Mouse (Mus musculus) brain, adult 2 months (tissue): ENCODE measurements around the gene Ubald1.

ENCODE experiments used
- DNase-seq: peaks from one replicate; pipeline ENCODE4 v3.0.0; 2011; ENCODE audit warnings: low read depth, low spot score

Gene Ubald1

DNA sequence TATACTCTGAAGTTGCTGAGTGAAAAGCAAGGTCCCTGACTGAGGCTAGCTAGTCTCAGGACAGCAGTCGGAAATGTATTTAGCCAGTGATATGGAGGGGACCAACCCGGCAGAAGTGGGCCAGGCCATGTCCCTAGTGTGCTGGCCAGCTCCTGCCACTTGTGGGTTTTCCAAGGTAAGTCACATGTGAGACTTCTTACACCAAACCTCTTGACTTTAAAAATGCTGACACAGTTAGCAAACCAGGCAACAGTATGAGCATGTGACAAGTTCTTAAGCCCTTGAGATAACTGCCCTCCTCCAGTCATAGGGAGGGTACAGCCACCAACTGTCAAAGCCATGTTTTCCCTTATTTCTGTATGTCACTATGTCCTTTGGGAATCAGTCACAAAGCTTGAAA lies 8.2 kb downstream of the Ubald1 start:
- DNase-seq = no peak

DNA sequence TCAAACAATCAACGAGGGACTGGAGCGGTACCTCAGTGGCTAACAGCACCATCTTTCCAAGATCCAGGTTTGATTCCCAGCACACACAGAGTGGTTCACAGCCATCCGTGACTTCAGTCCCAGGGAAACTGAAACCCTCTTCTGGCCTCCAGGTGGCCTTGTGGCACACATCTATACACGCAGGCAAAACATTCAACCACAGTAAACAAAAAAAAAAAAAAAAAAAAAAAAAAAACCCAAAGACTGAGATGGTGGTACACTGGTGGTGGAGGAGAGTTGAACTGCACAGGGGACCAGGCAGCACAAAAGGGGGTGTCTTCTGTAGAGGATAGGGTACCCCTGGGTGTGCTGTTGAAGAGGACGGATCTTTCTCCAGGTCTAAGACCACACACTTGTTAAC lies 9.6 kb downstream of the Ubald1 start:
- no peak for DNase-seq

- DNase-seq = no peak
These were observed 13.9 kb downstream of the Ubald1 start for GRCm38 (mm10) chr16:4866101-4866695.

DNA sequence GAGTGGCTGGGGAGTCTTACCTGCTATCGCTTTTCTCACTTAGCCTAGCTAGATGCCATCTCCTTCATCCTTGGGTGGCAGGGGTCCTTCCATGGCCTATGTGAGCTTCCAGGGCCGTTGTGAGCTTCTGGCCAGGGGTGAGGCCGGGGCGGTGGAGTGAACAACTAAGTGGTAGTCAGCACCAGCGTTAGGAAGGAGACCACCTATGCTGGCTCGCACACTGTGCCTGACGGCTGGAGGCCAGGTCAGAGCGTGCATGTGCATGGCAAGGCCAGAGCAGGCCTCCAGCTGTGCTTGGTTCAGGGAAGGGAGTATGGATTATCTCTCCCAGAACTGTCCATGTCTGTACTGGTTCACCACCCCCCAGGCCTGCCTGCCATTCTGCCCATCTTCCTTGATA lies 16.4 kb downstream of the Ubald1 start:
- no peak for DNase-seq

GRCm38 (mm10) chr16:4862863-4863483 lies 17.1 kb downstream of the Ubald1 start:
- DNase-seq = peak; percentile 87

DNA sequence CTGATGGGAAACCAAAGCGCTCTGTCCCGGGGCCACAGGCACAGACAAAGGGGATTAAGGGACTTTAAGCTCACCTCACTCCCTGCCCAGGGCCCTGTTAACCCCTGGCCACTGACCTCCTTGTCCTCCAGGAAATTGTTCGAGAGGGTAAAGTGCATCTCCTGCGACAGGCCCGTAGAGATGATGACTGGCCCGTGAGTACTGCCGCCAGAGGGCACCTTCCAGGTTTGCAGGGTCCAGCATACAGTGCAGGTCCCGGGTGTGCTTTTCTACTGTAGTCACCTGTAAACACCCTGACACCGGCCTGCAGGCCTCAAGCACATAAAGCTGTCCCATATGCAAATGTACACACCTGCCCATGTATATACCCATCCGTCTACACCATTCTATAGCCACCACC lies 18.7 kb downstream of the Ubald1 start:
- DNase-seq = no peak

GRCm38 (mm10) chr16:4855046-4855650 lies 25.0 kb downstream of the Ubald1 start:
- no peak for DNase-seq

DNA sequence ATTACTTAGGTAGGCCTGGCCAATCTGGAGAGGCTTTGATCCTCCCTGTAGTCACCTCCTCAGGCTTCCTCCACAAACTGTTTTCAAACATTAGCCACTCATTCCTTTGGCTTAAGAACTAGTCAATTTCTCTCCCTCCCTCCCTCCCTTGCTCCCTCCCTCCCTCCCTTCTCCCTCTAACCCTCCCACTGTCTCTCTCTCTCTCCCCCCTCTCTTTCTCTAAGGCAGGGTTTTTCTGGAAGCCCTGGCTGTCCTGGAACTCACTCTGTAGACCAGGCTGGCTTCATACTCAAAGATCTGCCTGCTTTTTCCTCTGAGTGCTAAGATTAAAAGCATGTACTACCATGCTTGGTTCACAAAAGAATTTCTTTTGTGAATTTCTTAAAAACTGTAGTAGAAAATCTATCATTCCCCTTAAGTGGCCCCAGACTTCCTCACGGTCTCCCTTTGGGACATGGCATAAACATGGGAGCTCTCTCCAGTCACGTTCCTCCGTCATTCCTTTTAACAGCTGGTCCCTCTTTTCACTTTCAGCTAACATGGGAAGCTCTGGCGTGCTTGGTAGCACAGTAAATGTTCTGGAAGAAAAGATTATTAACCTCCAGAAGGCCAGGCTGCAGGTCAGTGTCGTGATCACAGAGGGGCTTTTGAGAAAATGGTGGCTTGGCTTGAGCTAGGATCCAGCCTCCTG lies 29.0 kb downstream of the Ubald1 start:
- DNase-seq = no peak

DNA sequence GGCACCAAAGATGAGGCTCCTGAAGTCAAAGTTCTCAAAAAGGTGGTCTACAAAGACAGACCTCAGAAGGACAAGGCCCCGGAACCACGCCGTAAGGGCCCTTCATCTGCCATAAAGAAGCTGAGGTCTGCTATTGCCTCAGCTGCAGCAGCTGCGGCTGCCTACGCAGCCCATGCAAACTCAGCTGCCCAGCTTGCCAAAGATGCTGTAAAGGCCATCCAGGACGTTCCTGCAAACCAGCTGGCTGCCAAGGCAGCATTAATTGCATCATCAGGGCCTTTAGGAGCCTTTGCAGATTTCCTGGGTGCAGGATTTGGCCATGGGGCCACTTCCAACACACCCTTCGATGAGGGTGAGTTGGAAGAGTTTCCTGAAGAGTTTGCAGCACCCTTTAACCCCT lies 29.8 kb downstream of the Ubald1 start:
- no peak for DNase-seq

- no peak for DNase-seq
These were observed 32.0 kb downstream of the Ubald1 start for GRCm38 (mm10) chr16:4848090-4848489.

DNA sequence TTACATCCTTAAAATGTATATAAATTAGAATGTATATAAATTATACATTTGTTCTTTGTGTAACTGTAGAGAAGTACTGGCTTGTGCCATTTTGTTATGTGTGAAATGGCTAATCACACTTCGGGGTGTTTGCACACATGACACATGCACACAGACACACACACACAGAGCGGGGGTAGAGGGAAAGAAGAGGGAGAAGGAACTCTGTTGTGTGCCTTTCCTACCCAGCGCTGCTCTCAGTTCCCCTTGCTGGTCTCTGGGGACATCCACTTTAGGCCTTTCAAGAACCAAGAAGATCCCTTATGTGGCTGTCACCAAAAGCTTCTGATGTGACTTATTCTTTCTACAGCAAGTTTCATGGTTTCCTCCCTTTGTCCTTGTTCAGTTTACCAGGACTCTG lies 33.1 kb downstream of the Ubald1 start:
- DNase-seq = no peak

DNA sequence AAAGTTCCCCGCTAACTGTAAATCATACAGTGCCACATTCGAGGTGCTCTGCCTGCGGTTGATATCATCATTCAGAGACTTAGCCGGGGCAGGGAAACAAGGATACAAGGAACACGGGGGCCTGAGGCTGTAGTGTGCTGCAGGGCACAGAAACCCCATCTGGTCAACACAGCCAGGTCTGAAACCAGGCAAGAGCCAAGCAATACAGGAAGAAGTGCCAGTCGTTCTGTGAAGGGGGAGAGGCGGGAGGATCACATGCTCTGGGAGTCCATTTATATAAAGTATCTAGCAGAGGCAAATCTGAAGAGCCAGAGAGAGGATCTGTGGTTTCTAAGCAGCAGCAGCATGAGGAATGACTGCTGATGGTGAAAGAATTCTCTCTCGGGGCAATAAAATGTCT lies 39.9 kb downstream of the Ubald1 start:
- DNase-seq = peak; percentile 10

- DNase-seq = peak; percentile 23
These were observed 40.6 kb downstream of the Ubald1 start for GRCm38 (mm10) chr16:4839552-4839951.

- DNase-seq = peak; percentile 71
These were observed 42.5 kb downstream of the Ubald1 start for GRCm38 (mm10) chr16:4837631-4838030.

DNA sequence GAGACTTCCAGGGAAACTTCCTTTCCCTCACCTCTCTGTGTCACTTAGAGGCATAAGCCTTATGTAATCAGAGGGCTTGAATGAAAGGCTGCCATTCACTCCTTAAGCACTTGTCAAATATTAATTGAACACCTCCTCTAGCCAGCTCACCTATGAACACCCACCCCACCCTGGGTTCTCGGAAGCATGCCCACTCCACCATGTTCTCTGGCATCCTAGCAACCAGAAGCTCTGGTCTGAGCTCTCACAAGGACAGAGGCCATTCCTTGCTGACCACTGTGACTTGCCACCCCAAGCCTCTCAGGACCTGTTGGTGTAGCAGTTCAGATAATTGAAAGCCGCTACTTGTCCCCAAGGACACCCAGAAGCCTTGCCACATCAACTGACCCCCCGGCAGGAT lies 44.9 kb downstream of the Ubald1 start, which contains the start of gene 4930562C15Rik:
Gene 4930562C15Rik, plus strand, starts transcription at position 226 of the 400 bp plus-strand sequence.
- no peak for DNase-seq

DNA sequence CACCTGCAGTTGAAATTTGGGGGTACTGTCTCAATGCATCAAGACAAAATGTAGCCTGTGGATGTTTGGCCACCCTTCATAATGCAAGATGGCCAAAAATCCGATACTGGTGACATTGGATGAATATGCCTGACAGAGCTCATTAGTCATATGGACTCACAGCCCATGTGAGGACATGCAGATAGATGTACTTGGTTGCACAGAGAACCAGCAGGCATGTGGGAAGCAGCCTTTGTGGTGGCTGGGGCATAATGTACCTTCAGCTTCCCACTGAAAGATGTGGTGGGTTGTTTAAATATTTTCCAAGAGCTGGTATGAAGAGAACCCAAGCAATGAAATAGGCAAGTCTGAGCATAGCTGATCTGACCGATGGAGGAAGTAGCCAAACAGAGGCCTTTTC lies 46.3 kb downstream of the Ubald1 start:
- DNase-seq = peak; percentile 39

GRCm38 (mm10) chr16:4831650-4832419 lies 48.3 kb downstream of the Ubald1 start:
- DNase-seq = peak; percentile 59

GRCm38 (mm10) chr16:4829271-4829900 lies 50.7 kb downstream of the Ubald1 start:
- no peak for DNase-seq

DNA sequence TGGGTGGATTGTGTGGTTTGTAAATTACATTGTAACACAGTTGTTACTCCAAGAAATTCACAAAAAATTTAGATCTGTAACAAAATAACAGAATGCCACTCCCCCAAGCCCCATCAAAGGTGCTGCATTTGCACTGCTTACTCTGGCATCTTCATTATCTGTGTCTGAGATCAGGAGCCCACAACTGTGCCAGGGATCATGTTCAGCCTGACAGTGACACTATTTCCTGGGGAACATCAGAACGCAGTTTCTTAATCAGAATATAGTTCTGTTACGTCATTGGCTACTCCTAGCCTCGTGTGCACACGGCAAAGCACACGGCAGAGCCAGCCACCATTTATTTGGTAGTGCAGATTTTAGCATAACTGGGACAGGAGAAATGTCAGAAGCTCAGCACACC lies 52.5 kb downstream of the Ubald1 start:
- no peak for DNase-seq
